Mouse (Mus musculus): ENCODE results near the gene Csrp3. TPM values are rescaled to one million over a fixed set of nuclear protein-coding genes. Genes with fewer than 3 reads are reported as not detected.

The Csrp3 gene
- polyA plus RNA-seq, 1 experiment from 2014 or later, result 83.7 TPM

- Histone ChIP-seq H3K4me2 (no peak overlapping the region), H3K27me3 (no peaks in the 10 kb centered on the region), H3K4me3 (no peak overlapping the region), H3K9me3 (no peaks in the 10 kb centered on the region), H3K36me3 (no peaks in the 10 kb centered on the region), H3K9ac (no peak overlapping the region), H3K4me1 (no peaks in the 10 kb centered on the region), H3K27ac (no peak overlapping the region)
- 81% methylated on average over 4 of the region's 4 CpGs for WGBS
- no peak for ATAC-seq (ENCODE audit: borderline replicate concordance, extremely low read depth, low FRiP score, low TSS enrichment)
Measured at GRCm38 (mm10) chr7:48782432-48782831, 65.4 kb downstream of the Csrp3 start.

Other genes with a start within 250 kb of the Csrp3 start
- not detected in 2 replicates for gene Mrgprb3, start 204.2 kb downstream of the Csrp3 start, polyA plus RNA-seq (2015; fragmentation: Nextera tagmentation; extraction: Ambion mirVana)
- gene Zdhhc13, start 59.0 kb downstream of the Csrp3 start, polyA plus RNA-seq (2015; fragmentation: Nextera tagmentation; extraction: Ambion mirVana), result 29.8 and 30.3 TPM in 2 replicates
- 21.0 and 23.3 TPM in 2 replicates for gene E2f8, start 33.6 kb upstream of the Csrp3 start, polyA plus RNA-seq (2015; fragmentation: Nextera tagmentation; extraction: Ambion mirVana)
- gene Nav2, start 60.7 kb upstream of the Csrp3 start, polyA plus RNA-seq (2015; fragmentation: Nextera tagmentation; extraction: Ambion mirVana), result 22.4 and 27.6 TPM in 2 replicates

Data from lung, embryonic 15.5 days (tissue).